Mouse (Mus musculus): ENCODE measurements around the gene Vps18.

DNA sequence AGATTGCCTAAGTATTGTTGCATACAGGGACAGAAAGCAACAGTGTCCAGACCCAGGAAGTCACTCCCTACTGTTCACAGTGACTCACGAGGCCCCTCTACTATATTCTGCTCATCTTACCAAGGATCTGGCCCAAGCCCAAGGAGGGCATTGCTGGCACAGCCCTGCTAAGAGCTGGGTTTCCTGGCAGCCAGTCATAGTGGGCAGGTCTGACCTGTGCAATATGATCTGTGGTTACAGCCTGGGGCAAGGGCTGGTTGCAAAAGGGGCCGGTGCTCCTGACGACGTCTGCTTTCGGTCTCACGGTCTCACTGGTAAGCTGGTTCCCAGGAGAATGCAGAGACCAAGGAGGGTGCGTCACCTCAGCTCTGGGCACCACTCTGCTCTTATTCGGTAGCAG, 25.6 kb upstream of the Vps18 start:
- TF ChIP-seq CTCF (IDR thresholded peaks at IDR 0.05; ENCODE audit: low read depth) (no peak), EP300 (optimal IDR thresholded peaks at IDR 0.05) (no peak)

All from stomach, postnatal 0 days (tissue).